Mouse (Mus musculus) bone marrow, adult 2 months (tissue): Measurements from ENCODE around the gene Arl2. TPM values are rescaled to one million over a fixed set of nuclear protein-coding genes. Genes with fewer than 3 reads are reported as not detected.

ENCODE experiments used
- H3K27ac ChIP-seq: fragments of 200-500 bp; 2 replicates; pipeline ENCODE4 v1.5.1; 2012; ENCODE audit warnings: low read depth, mild to moderate bottlenecking, control low read depth, inconsistent platforms, low read length; ENCODE audit not compliant: control insufficient read depth, poor library complexity, insufficient read depth
- H3K4me1 ChIP-seq: fragments of 200-500 bp; 2 replicates; pipeline ENCODE4 v1.6.1; 2011; ENCODE audit warnings: low read length; ENCODE audit not compliant: control insufficient read depth, insufficient read depth
- H3K4me3 ChIP-seq: fragments of 200-500 bp; replicated peaks from 2 replicates; pipeline ENCODE3; 2011; ENCODE audit warnings: mild to moderate bottlenecking, low read depth, low read length, control low read depth; ENCODE audit not compliant: control insufficient read depth
- CTCF ChIP-seq: fragments of 200-500 bp; IDR thresholded peaks from 2 replicates; pipeline ENCODE4 v1.5.1; 2011; ENCODE audit warnings: low read length, control low read depth; ENCODE audit not compliant: control insufficient read depth, insufficient read depth
- POLR2A ChIP-seq: fragments of 200-500 bp; IDR thresholded peaks from 2 replicates; pipeline ENCODE4 v1.6.1; 2011; ENCODE audit warnings: low read depth, mild to moderate bottlenecking, control low read depth, low read length, borderline replicate concordance; ENCODE audit not compliant: control insufficient read depth
- WGBS: fragments of 180-500 bp; shearing (Covaris S2); methylation state at CpG from one replicate; pipeline ENCODE4 v1.1.7; 2018; 5-methylcytosine and 5-hydroxymethylcytosine counted together
- polyA plus RNA-seq: library from polyadenylated mRNA; stranded (reverse); fragments of >200 nt; gene quantifications from 2 replicates; pipeline ENCODE4 v1.2.4, GENCODE M21; 2011; ENCODE audit warnings: low replicate concordance; ENCODE audit not compliant: missing spikeins, insufficient read depth, insufficient read length

Gene Arl2
- polyA plus RNA-seq, 1 experiment, result 20.5 TPM

- peaks cover 3% of the 10 kb centered on the region for H3K4me1 ChIP-seq
- WGBS, result 84% methylated on average over 6 of the region's 6 CpGs
- H3K4me3 ChIP-seq, result no peak overlapping the region
- no peak overlapping the region for H3K27ac ChIP-seq
- no peak for TF ChIP-seq CTCF
- no peak for TF ChIP-seq POLR2A
These were observed 40.2 kb downstream of the Arl2 start for GRCm38 (mm10) chr19:6101186-6101585.

- no peak overlapping the region for H3K27ac ChIP-seq
- 51% methylated on average over 3 of the region's 3 CpGs for WGBS
- H3K4me1 ChIP-seq, result peaks cover 2% of the 10 kb centered on the region
- TF ChIP-seq CTCF (no peak), POLR2A (no peak)
- H3K4me3 ChIP-seq, result no peak overlapping the region
These were observed 43.5 kb downstream of the Arl2 start for GRCm38 (mm10) chr19:6097847-6098246.

- no peak within 1 kb of the TSS for H3K4me3 ChIP-seq
- 88% methylated on average over 7 of the region's 7 CpGs for WGBS
These were observed 47.2 kb downstream of the Arl2 start, which contains the start of gene AC131692.1 for GRCm38 (mm10) chr19:6094119-6094518. Gene AC131692.1, plus strand, starts transcription at chr19:6094419.

GRCm38 (mm10) chr19:6088841-6089240 lies 52.5 kb downstream of the Arl2 start:
- Histone ChIP-seq H3K4me3 (no peak overlapping the region), H3K4me1 (no peaks in the 10 kb centered on the region; the same call in 1 of the 2 replicates), H3K27ac (no peak overlapping the region)
- no peak for TF ChIP-seq POLR2A
- no peak for TF ChIP-seq CTCF
- 95% methylated on average over 13 of the region's 13 CpGs for WGBS

More at GRCm38 (mm10) chr19:6094119-6094518, 47.2 kb downstream of the Arl2 start, which contains the start of gene AC131692.1:
- Histone ChIP-seq H3K27ac (no peak within 1 kb of the TSS), H3K4me1 (no peaks in the 10 kb centered on the region)
- TF ChIP-seq POLR2A (no peak), CTCF (no peak)

- H3K4me1 ChIP-seq, result no peaks in the 10 kb centered on the region; the same call in 1 of the 2 replicates
- H3K4me3 ChIP-seq, result peak overlapping the region; percentile 71
- TF ChIP-seq CTCF, result no peak
- TF ChIP-seq POLR2A, result no peak
- WGBS, result under 1% methylated on average over 17 of the region's 17 CpGs
- peak overlapping the region; percentile 61 for H3K27ac ChIP-seq
These were observed 55.9 kb downstream of the Arl2 start for GRCm38 (mm10) chr19:6085417-6085879.

- Histone ChIP-seq H3K4me3 (peak within 1 kb of the TSS; percentile 71), H3K4me1 (no peaks in the 10 kb centered on the region; the same call in 1 of the 2 replicates), H3K27ac (peak within 1 kb of the TSS; percentile 61)
- WGBS, result under 1% methylated on average over 58 of the region's 58 CpGs
- no peak; the same call in 1 of the 2 replicates for TF ChIP-seq CTCF
- peak; percentile 82 for TF ChIP-seq POLR2A
These were observed 56.7 kb downstream of the Arl2 start, which contains the start of the genes Zfpl1 and Cdca5 for GRCm38 (mm10) chr19:6084478-6085248. Gene Zfpl1, minus strand, starts transcription at chr19:6084956. Gene Cdca5, plus strand, starts transcription at chr19:6084983.

Other genes with a start within 250 kb of the Arl2 start
- 4.4 and 6.4 TPM in 2 replicates for gene Tigd3, start 247.4 kb downstream of the Arl2 start, polyA plus RNA-seq
- gene Dpf2, start 228.5 kb downstream of the Arl2 start, polyA plus RNA-seq, result 31.1 and 60.8 TPM in 2 replicates
- gene Cdc42ep2, start 216.7 kb downstream of the Arl2 start, polyA plus RNA-seq, result 2.3 and 5.3 TPM in 2 replicates
- 41.9 and 79.8 TPM in 2 replicates for gene Pola2, start 177.3 kb downstream of the Arl2 start, polyA plus RNA-seq
- 0.80 TPM in 1 of 2 replicates, not detected in the other for gene Slc22a20, start 155.4 kb downstream of the Arl2 start, polyA plus RNA-seq
- gene Capn1, start 125.7 kb downstream of the Arl2 start, polyA plus RNA-seq, result 59.9 and 139 TPM in 2 replicates
- gene Syvn1, start 95.0 kb downstream of the Arl2 start, polyA plus RNA-seq, result 30.5 and 58.5 TPM in 2 replicates
- 29.9 and 52.5 TPM in 2 replicates for gene Mrpl49, start 83.8 kb downstream of the Arl2 start, polyA plus RNA-seq
- 2,232 and 4,155 TPM in 2 replicates for gene Fau, start 83.7 kb downstream of the Arl2 start, polyA plus RNA-seq
- 8.4 and 14.3 TPM in 2 replicates for gene Znhit2, start 80.4 kb downstream of the Arl2 start, polyA plus RNA-seq
- gene Tm7sf2, start 73.2 kb downstream of the Arl2 start, polyA plus RNA-seq, result 5.9 and 12.3 TPM in 2 replicates
- gene Vps51, start 64.3 kb downstream of the Arl2 start, polyA plus RNA-seq, result 48.4 and 85.1 TPM in 2 replicates
- gene Tmem262, start 61.5 kb downstream of the Arl2 start, polyA plus RNA-seq, result not detected in 2 replicates
- not detected in 2 replicates for gene Gm28374, start 59.3 kb downstream of the Arl2 start, polyA plus RNA-seq
- gene Zfpl1, start 56.6 kb downstream of the Arl2 start, polyA plus RNA-seq, result 12.2 and 22.8 TPM in 2 replicates
- gene Cdca5, start 56.6 kb downstream of the Arl2 start, polyA plus RNA-seq, result 28.8 and 31.0 TPM in 2 replicates
- gene AC131692.1, start 47.1 kb downstream of the Arl2 start, polyA plus RNA-seq, result 6.6 and 6.9 TPM in 2 replicates
- gene Naaladl1, start 35.8 kb downstream of the Arl2 start, polyA plus RNA-seq, result 5.2 and 5.3 TPM in 2 replicates
- 2.5 and 6.0 TPM in 2 replicates for gene Sac3d1, start 22.9 kb downstream of the Arl2 start, polyA plus RNA-seq
- 33.2 and 38.4 TPM in 2 replicates for gene Snx15, start 13.2 kb downstream of the Arl2 start, polyA plus RNA-seq
- 0.93 TPM in 1 of 2 replicates, not detected in the other for gene Batf2, start 565 bp downstream of the Arl2 start, polyA plus RNA-seq
- gene Majin, start 42.8 kb upstream of the Arl2 start, polyA plus RNA-seq, result not detected in 2 replicates
- not detected in 2 replicates for gene Gpha2, start 84.8 kb upstream of the Arl2 start, polyA plus RNA-seq
- gene Ppp2r5b, start 94.3 kb upstream of the Arl2 start, polyA plus RNA-seq, result 21.0 and 43.9 TPM in 2 replicates
- gene Atg2a, start 100.1 kb upstream of the Arl2 start, polyA plus RNA-seq, result 17.0 and 36.4 TPM in 2 replicates
- 40.0 and 63.1 TPM in 2 replicates for gene Ehd1, start 135.2 kb upstream of the Arl2 start, polyA plus RNA-seq
- 7.2 and 13.6 TPM in 2 replicates for gene Cdc42bpg, start 164.9 kb upstream of the Arl2 start, polyA plus RNA-seq
- 17.7 and 33.1 TPM in 2 replicates for gene Men1, start 193.4 kb upstream of the Arl2 start, polyA plus RNA-seq
- gene Map4k2, start 199.6 kb upstream of the Arl2 start, polyA plus RNA-seq, result 128 and 324 TPM in 2 replicates
- gene Sf1, start 222.1 kb upstream of the Arl2 start, polyA plus RNA-seq, result 120 and 184 TPM in 2 replicates
- gene Pygm, start 242.9 kb upstream of the Arl2 start, polyA plus RNA-seq, result 3.7 and 4.3 TPM in 2 replicates